Mouse (Mus musculus) lung, postnatal 0 days (tissue): Measurements from ENCODE around the gene Kcnc4.

ENCODE experiments used
- CTCF ChIP-seq: IDR thresholded peaks from 2 replicates; pipeline ENCODE4 v1.5.1; 2016; ENCODE audit warnings: antibody characterized with exemption, mild to moderate bottlenecking
- EP300 ChIP-seq: IDR thresholded peaks from 2 replicates; pipeline ENCODE4 v1.6.1; 2016; ENCODE audit warnings: antibody characterized with exemption, mild to moderate bottlenecking, control low read depth

- no peak for TF ChIP-seq EP300
- TF ChIP-seq CTCF = no peak
These were observed 23.9 kb upstream of the Kcnc4 start for GRCm38 (mm10) chr3:107483290-107483689.
